In genomic region chr17:32283771-32284221, GRCm38 (mm10) we compare ENCODE assay signal across 8 mouse cellular contexts. TPM values are rescaled to one million over a fixed set of nuclear protein-coding genes. Genes with fewer than 3 reads are reported as not detected.
DNase-seq lines count a peak whose midpoint lies in the region; ATAC-seq lines count a peak whose summit lies in the region.

No protein-coding gene starts in this region.

- intact Hi-C loops in left cerebral cortex, postnatal 14 days (cut with DNase I), result loop anchor here (5.0 to 10.0 kb wide), 3 partner anchors 46 to 249 kb away; partner anchors contain the start of genes Hsf2bp and Rrp1b

- no peaks in the 10 kb centered on the region for H3K27me3 ChIP-seq in hindbrain, embryonic 15.5 days

- H3K4me2 ChIP-seq in hindbrain, embryonic 15.5 days, result peak overlapping the region; percentile 80

- peak overlapping the region; percentile 97 for H3K4me3 ChIP-seq in hindbrain, embryonic 15.5 days

- ATAC-seq in hindbrain, embryonic 15.5 days (ENCODE audit: low FRiP score, low read depth), result peak; percentile 62
- ATAC-seq in megakaryocyte progenitor cell, adult 5-6 weeks (replicated peaks; ENCODE audit: poor library complexity), result peak; percentile 82

- no peaks in the 10 kb centered on the region for H3K36me3 ChIP-seq in hindbrain, embryonic 15.5 days

- H3K4me1 ChIP-seq in hindbrain, embryonic 15.5 days (replicated peaks), result peaks cover 49% of the 10 kb centered on the region

- peak overlapping the region; percentile 100 for H3K27ac ChIP-seq in hindbrain, embryonic 15.5 days (replicated peaks)

- no peaks in the 10 kb centered on the region for H3K9me3 ChIP-seq in hindbrain, embryonic 15.5 days

- 1% methylated on average over 29 of the region's 41 CpGs for WGBS in hindbrain, embryonic 15.5 days

- DNase-seq in ZHBTc4 (ENCODE audit: low read depth, low spot score), result peak; percentile 79
- peak; percentile 55 to 56 for DNase-seq in cerebellum, postnatal 36 days
- peak; percentile 51 for DNase-seq in gastrocnemius, adult 18-20 months (ENCODE audit: low spot score)
- DNase-seq in left cerebral cortex, postnatal 14 days (ENCODE audit: low spot score in 2 of 2), result peak; percentile 30 to 47
- peak; percentile 31 to 40 for DNase-seq in right cerebral cortex, adult 2 months (ENCODE audit: low spot score in 2 of 2)
- peak; percentile 47 to 51 for DNase-seq in urinary bladder, postnatal 36 days (ENCODE audit: low spot score in 2 of 2)

- peak overlapping the region; percentile 97 for H3K9ac ChIP-seq in hindbrain, embryonic 15.5 days

RNA-seq across cellular contexts. Expression of gene Brd4, which starts 0.7 kb away (rescaled TPM):
- 10 to 100 TPM; 41.0 to 47.3 TPM for total RNA-seq in gastrocnemius, adult 18-20 months (2021)
- 83.0 and 91.5 TPM in 2 replicates for polyA plus RNA-seq in hindbrain, embryonic 15.5 days (2015; fragmentation: Nextera tagmentation; extraction: Ambion mirVana)
- 100 to 1,000 TPM; 118 to 129 TPM for total RNA-seq in left cerebral cortex, postnatal 14 days (2021)
- total RNA-seq in megakaryocyte progenitor cell, adult 5-6 weeks (2015), result 99.3 and 115 TPM in 2 replicates
- total RNA-seq in megakaryocyte progenitor cell, adult 5-6 weeks (2017), result 10.5 and 16.2 TPM in 2 replicates

RNA-seq across cellular contexts. Expression of gene Akap8, which starts 37.2 kb away (rescaled TPM):
- total RNA-seq in gastrocnemius, adult 18-20 months (2021), result 10 to 100 TPM; 32.0 to 37.5 TPM
- 102 and 106 TPM in 2 replicates for polyA plus RNA-seq in hindbrain, embryonic 15.5 days (2015; fragmentation: Nextera tagmentation; extraction: Ambion mirVana)
- total RNA-seq in left cerebral cortex, postnatal 14 days (2021), result 10 to 100 TPM; 75.3 to 84.7 TPM
- total RNA-seq in megakaryocyte progenitor cell, adult 5-6 weeks (2015), result 64.1 and 76.7 TPM in 2 replicates
- 116 and 161 TPM in 2 replicates for total RNA-seq in megakaryocyte progenitor cell, adult 5-6 weeks (2017)

Comparison
In these comparisons a context has a peak if more than half of its experiments do, and no peak if none do; other contexts are left out.
1. Peak in every context shown above with its lines: DNase-seq, ATAC-seq, H3K4me3 ChIP-seq and H3K27ac ChIP-seq.